Mouse (Mus musculus): ENCODE results near the gene 4933415A04Rik.

The 4933415A04Rik gene

DNA sequence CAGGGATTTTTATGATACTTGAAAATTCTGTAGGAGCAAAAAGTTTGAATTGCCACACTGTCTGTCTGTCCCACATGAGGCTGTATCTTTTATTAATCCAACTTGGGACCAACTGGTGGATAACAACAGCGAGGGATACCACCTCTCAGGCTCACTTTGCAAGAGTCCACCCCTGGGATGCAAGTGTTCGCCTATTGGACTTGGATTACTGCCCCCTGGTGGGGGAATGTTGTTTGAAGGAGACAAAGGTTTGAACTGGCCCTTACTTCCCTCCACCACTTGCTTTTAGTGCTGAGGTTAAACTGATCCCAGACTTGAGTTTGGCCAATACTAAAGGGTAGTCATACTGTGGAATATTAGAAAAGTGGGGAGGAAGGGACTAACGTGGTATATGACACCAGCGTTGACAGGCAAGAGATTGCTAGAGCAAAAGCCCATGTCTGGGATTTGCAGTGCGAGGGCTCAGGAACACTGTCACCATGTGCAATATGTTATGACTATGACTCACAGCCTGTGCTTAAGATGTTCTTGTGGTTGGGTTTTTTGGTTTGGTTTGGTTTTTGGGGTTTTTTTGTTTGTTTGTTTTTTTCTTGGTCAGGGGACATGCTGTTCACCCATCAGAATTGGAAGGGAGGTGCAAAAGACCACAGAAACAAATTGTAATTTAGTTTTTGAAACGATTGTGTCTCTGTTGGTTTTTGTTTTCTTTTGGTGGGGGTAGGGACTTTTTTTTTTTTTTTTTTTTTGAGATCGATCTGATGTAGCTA is at the start of gene 4933415A04Rik:
Gene 4933415A04Rik, plus strand, starts transcription at position 717 of the 767 bp plus-strand sequence.
- DNase-seq (ENCODE audit: low spot score in 2 of 2) = peak in 1 of 2 experiments; percentile 54

GRCm38 (mm10) chr11:43537074-43537473 is 49.8 kb upstream of the 4933415A04Rik start:
- DNase-seq (ENCODE audit: low spot score in 2 of 2) = no peak

DNA sequence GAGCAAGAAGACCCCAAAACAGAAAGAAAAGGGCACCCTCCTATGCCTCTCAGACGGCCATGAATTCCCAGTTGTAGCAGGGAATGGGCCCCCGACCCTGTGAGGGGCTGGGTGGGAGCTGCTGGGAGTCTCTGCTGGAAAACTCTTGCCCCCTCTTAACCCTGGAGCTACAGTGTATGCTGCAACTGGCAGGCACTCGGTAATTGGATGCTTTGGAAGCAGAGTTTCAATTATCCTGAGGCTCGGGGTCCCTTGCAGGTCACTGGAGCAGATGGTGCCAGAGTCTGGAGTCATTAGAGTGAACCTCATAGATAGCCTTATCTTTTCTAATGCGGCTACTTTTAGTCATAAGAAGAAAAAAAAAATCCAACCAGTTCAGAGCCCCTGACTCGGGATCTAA is 47.0 kb upstream of the 4933415A04Rik start:
- no peak for DNase-seq (ENCODE audit: low spot score in 2 of 2)

DNA sequence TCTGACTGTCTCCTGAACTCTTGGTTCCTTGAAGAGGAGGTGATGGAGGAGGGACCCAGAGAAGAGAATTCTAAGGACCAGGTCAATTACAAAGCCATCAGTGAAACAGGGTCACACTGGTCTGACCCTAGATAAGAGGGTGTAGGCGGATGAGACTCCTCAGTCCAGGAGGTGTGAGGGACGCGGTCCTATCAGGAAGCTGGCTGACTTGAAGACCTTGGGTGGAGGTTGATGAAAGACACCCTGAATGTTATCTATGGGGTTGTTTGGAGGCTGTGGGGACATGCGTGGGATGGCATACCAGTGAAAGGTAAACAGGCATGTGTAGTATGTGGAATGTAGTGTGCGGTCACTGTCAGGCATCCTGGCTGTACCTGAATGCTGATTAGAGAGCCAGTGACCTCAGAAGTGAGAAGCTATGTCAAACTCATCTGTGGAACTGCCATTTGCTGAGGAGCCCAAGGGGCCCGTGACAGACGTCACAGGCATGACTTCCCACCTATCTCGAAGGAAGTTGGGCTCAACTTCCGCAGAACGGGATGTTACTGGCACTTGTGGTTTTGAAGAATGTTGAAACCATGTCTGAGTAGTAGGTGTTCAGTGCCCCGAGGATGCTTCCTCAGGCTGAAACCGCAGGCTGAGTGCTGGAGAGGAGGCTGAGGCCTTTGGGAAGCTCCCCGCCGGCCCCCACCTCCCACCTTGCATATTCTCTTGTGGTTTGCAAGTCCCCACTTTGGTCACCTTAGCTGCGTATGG is 43.0 kb upstream of the 4933415A04Rik start:
- DNase-seq (ENCODE audit: low spot score in 2 of 2) = no peak

DNA sequence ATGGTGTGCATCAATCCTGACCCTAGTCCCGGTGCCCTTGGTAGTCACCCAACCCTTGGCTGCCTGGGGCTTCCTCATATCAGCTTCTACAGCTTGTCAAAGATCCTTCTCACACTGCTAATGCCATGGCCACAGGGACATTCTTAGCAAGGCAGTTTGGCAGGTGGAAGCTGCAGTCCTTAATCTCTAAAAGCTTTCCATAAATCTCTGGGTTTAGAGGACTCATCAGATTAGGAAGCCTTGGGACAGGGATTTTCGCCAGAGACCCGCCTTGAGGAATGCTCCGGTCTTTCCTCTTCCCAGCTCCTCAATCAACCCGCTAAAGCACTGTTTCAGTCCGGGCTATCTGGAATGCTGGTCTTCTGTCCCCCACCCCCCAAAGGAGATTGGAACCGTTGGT is 42.0 kb upstream of the 4933415A04Rik start:
- DNase-seq (ENCODE audit: low spot score in 2 of 2) = no peak

- no peak for DNase-seq (ENCODE audit: low spot score in 2 of 2)
Measured at GRCm38 (mm10) chr11:43545873-43546475, 40.9 kb upstream of the 4933415A04Rik start.

- no peak for DNase-seq (ENCODE audit: low spot score in 2 of 2)
Measured at GRCm38 (mm10) chr11:43546678-43547077, 40.2 kb upstream of the 4933415A04Rik start.

DNA sequence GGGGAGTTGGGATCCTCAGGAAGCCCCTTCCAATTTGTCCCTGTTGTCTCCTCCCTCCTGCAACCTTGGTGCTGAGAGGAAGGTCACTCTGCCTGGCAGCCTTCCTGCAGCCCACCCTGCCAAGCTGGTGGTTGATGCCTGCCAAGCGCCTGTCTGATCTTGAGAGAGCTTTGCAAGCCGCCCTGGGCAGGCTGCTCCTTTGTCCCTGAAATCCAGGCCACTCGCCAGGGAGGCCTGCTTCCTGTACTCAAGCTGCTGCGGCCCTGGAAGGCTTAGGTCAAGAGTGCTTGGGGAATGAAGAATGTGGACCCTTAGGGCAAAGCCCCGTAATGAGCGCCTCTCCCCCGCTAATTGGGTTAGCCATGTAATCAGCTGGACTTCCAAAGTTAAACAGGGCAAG is 38.7 kb upstream of the 4933415A04Rik start:
- peak; percentile 57 to 67 for DNase-seq (ENCODE audit: low spot score in 2 of 2)

- no peak for DNase-seq (ENCODE audit: low spot score in 2 of 2)
Measured at GRCm38 (mm10) chr11:43548657-43549435, 38.0 kb upstream of the 4933415A04Rik start.

- DNase-seq (ENCODE audit: low spot score in 2 of 2) = no peak
Measured at GRCm38 (mm10) chr11:43549701-43550100, 37.1 kb upstream of the 4933415A04Rik start.

DNA sequence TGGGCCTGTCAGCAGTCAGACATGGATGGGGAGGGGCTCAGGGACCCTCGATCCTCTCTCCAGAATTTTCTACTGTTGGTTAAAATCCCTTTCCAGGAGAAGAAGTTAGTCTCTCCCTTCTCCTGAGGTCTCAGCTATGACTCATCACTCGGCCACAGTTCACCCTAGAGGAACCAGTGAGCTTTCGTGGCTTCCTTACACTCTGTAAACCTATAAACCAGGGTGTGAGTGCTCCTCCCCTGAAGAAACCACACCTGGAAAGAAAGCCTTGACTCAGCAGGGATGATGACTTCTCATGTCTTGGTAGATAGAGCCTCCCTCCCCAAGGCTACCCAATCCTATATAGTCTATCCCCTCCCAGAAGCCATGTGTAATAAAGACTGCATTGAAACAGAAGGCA is 35.1 kb upstream of the 4933415A04Rik start:
- no peak for DNase-seq (ENCODE audit: low spot score in 2 of 2)

DNA sequence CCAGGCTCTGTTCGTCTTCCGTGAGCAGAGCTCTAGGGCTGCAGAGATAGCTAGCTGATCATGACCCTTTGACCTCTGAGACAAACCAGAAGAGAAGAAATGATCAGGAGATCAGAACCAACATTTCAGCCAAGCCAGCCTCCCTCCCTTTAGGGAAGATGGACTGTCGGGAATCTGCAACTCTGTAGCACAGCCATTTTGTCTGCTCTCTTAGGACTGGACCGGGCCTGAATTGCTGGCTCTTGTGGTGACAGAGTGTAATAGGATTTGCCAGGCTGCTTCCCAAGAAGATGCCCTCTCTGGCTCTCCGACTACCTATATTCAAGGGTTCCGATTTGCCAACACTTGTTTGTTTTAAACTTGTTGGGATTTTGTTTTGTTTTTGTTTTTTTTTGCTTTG is 34.2 kb upstream of the 4933415A04Rik start:
- DNase-seq (ENCODE audit: low spot score in 2 of 2) = no peak

DNA sequence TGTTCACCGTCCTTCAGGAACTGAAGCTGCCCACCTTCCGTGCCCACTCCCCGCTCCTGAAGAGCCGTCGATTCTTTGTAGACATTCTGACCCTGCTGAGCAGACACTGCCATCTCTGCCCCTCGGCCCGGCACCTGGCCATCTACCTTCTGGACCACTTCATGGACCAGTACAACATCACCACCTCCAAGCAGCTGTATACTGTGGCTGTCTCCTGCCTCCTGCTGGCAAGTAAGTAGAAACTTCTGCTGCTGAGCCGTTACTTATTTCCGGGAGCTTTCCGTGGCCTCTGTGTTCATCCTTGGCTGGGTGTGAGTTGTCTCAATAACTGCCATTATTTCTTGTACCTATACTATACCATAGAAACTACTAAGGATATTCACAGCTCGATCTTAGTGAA is 30.3 kb upstream of the 4933415A04Rik start:
- DNase-seq (ENCODE audit: low spot score in 2 of 2) = no peak

GRCm38 (mm10) chr11:43559515-43560292 is 27.1 kb upstream of the 4933415A04Rik start:
- DNase-seq (ENCODE audit: low spot score in 2 of 2) = peak; percentile 30 to 53

DNA sequence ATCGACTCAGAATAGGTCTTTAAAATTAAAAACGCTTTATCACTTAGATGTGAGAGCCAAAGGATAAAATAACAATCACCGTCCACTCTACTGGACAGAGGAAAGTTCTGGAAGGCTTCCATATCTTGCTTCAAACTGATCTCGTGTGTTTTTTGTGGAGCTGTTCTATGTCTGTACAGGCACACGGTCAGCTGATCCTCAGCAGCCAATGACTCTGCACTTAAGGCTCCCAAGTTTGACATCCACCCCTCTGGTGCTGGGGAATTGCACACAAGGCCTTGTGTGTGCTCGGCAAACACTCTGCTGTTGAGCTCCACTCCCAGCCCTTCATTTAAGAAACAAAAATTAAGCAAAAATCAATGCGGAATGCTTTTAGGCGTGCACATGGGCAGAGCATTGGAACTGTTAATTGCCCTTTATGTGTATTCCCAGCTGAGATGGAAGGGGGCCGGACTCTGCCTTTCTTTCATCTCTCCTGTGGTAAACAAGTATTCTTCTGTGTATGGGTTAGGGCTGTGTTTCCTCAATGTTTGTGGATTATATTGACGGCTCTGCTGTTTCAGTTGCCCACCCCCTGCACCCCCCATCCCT is 23.1 kb upstream of the 4933415A04Rik start:
- no peak for DNase-seq (ENCODE audit: low spot score in 2 of 2)

DNA sequence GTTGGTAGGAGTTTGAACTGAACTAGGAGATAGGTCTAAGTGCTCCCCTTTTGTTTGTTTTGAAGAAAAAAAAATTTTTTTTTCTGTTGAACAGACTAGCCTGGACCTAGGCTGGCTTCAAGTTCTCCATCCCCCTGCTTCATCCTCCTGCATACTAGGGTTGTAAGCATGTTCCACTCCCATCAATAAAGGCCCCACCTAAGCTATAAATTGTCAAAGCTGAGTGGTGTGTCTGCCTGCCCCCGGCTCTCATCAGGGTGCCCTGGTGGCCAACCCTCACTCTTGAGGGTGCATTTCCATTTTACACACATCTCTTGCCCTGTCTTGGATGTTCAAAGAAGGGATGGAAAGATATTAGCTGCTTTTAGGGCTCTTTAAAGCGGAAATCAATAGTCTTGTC is 21.4 kb upstream of the 4933415A04Rik start:
- no peak for DNase-seq (ENCODE audit: low spot score in 2 of 2)

- no peak for DNase-seq (ENCODE audit: low spot score in 2 of 2)
Measured at GRCm38 (mm10) chr11:43565852-43566251, 21.0 kb upstream of the 4933415A04Rik start.

DNA sequence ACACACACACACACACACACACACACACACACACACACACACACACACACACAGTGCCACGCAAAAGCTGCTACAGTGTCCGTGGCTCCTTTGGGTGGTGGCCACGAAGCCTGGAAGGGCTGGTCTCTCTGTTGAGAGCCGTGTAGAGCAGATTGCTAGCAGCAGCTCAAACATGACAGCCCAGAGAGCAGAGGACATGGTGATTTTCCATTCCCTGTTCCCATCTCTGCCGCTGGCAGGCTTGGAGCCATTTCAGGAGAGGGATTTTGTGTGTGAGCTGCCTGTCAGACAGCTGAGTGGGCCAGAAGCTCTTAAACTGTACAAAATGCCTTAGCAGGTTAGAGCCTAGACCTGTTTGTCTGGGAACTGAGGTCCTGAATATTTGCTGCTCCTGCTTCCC is 20.1 kb upstream of the 4933415A04Rik start:
- DNase-seq (ENCODE audit: low spot score in 2 of 2) = no peak

DNA sequence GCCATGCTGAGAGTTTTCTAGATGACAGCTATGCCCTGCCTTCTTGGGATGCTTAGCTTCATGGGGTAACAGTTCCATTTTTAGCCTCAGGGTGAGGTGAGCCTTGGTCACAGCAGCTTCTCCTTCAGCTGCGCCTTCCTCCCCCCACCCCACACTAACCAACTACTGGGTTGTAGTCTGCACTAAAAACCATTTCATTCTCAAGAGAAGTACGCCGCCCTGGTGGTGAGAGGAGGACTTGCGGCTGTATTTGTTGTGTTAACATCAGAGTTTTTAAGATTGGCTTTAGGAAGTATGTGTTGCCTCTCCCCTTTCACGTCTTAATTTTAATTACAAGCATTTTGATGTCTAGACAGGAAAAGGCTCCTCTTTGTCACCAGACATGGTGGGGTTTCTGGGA is 18.6 kb upstream of the 4933415A04Rik start:
- DNase-seq (ENCODE audit: low spot score in 2 of 2) = no peak

- no peak for DNase-seq (ENCODE audit: low spot score in 2 of 2)
Measured at GRCm38 (mm10) chr11:43569188-43569587, 17.7 kb upstream of the 4933415A04Rik start.

DNA sequence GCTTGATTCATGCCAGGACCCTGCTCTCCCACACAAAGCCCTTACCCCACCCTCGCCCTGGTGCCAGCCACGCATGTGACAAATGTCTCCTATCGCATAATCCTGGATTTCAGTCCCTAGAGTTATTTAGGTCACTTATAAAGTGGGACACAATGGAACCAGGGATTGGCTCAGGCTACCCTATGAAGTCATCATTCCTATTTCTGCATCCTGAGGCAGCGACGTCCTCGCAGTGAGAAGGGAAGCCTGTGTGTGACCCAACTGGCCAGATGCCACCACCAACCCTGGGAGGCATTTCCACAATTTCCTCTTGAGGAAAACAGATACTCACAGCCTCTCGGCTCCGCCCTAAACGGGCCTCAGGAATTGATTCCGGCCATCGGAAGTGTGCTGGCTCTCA is 17.2 kb upstream of the 4933415A04Rik start:
- DNase-seq (ENCODE audit: low spot score in 2 of 2) = peak; percentile 48 to 53

Measured in frontal cortex, postnatal 10 days (tissue).